24 mouse cellular contexts compared by ENCODE assay signal in genomic region chr2:154245322-154245721, GRCm38 (mm10). TPM values are rescaled to one million over a fixed set of nuclear protein-coding genes. Genes with fewer than 3 reads are reported as not detected.
"Had no signal": no experiment of that assay in that cellular context is flagged by ENCODE, and none has a peak within 500 bp of the region (broad histone marks: within the 10 kb centered on the region; RNA-seq: fewer than 3 reads in every experiment).

No protein-coding gene starts in this region.

- H3K9ac ChIP-seq: neural tube, embryonic 13.5 days; neural tube, embryonic 15.5 days; stomach, embryonic 15.5 days had no signal

- H3K27ac ChIP-seq: neural tube, embryonic 13.5 days; neural tube, embryonic 15.5 days; stomach, embryonic 15.5 days; stomach, postnatal 0 days had no signal

- H3K9me3 ChIP-seq: neural tube, embryonic 13.5 days; neural tube, embryonic 15.5 days; stomach, embryonic 15.5 days had no signal

- H3K27me3 ChIP-seq: neural tube, embryonic 13.5 days; neural tube, embryonic 15.5 days; stomach, embryonic 15.5 days had no signal

- H3K4me1 ChIP-seq: neural tube, embryonic 13.5 days; neural tube, embryonic 15.5 days; stomach, embryonic 15.5 days had no signal

- DNase-seq: retina, postnatal 1 day; right cerebral cortex, adult 18-20 months; right cerebral cortex, postnatal 14 days; right cerebral cortex, postnatal 25 days; right cerebral cortex, postnatal 4 days; spleen, adult 18-20 months; thymus, adult 18-20 months; thymus, adult 2 months; thymus, postnatal 14 days; thymus, postnatal 25 days; thymus, postnatal 36 days; thymus, postnatal 4 days had no signal

- H3K4me3 ChIP-seq: neural tube, embryonic 13.5 days; neural tube, embryonic 15.5 days; stomach, embryonic 15.5 days had no signal

- H3K36me3 ChIP-seq: neural tube, embryonic 13.5 days; neural tube, embryonic 15.5 days; stomach, embryonic 15.5 days had no signal

RNA-seq across cellular contexts. Expression of gene Bpifb9a, which starts 12.3 kb away (rescaled TPM):
- total RNA-seq: neutrophil, adult 5-6 weeks had no signal
- polyA plus RNA-seq: neural tube, embryonic 13.5 days; neural tube, embryonic 14.5 days; neural tube, embryonic 15.5 days; small intestine, adult 2 months; spleen, adult 2 months; stomach, embryonic 14.5 days; stomach, embryonic 15.5 days; stomach, embryonic 16.5 days; stomach, postnatal 0 days; testis, adult 2 months; urinary bladder, adult 2 months had no signal

RNA-seq across cellular contexts. Expression of gene Bpifb5, which starts 21.8 kb away (rescaled TPM):
- total RNA-seq: neutrophil, adult 5-6 weeks had no signal
- polyA plus RNA-seq: neural tube, embryonic 13.5 days; small intestine, adult 2 months had no signal

RNA-seq across cellular contexts. Expression of gene Bpifb1, which starts 54.7 kb away (rescaled TPM):
- total RNA-seq: neutrophil, adult 5-6 weeks had no signal
- polyA plus RNA-seq: neural tube, embryonic 13.5 days; neural tube, embryonic 14.5 days; neural tube, embryonic 15.5 days; small intestine, adult 2 months; spleen, adult 2 months; urinary bladder, adult 2 months had no signal
